Mouse (Mus musculus): Measurements from ENCODE around the gene Gm20431. TPM values are rescaled to one million over a fixed set of nuclear protein-coding genes. Genes with fewer than 3 reads are reported as not detected.
A peak's percentile ranks its signal among the peaks of the same experiment; 100 is the strongest.
"Not testable (repeated sequence)": the region's sequence is repeated elsewhere in the genome, so short reads cannot be mapped to it uniquely, and the experiment has no call there.

Gm20431 gene
- total RNA-seq, 2 experiments from 2014 or later, result 18.2 to 23.0 TPM

DNA sequence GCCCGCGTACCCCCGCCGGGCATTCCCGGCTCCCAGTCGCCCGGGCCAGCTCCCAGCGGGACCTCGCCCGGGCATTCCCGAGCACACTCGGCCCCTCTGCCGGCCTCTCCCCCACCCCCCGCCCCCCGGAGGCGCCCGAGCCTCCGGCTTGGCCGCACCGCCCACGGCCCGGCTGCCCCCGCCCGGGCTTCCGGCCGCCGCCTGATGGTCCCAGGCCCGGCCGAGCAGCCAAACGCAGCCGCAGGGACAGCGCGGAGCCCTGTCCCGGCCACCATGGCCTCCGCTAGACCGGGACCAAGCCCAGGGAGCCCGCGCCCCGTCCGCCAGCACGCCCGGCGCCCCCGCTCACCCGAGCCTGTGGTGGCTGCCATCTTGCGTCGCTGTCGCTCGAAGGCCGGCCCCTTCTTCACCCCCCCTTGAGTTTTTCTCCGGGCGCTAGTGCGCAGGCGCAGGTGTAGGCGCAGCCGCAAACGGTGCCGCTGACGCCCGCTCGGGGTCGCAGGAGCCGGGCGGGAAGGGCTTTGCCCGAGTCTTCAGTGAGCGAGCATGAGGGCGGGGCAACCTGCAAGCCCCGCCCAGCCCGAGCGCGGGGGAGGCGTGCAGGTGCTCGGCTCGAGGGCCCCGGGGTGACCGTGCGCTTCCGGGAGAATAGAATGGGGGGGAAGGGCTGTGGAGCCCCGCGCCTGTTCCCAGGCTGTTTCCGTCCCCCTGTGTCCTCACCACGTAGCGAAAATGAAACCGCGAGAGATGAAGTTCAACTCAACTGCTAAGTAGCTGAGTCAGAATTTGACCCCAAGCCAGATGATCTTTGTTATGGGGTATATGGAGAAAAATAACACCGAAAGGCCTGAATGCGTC, 29.5 kb downstream of the Gm20431 start, which contains the start of gene Ube2v1:
Gene Ube2v1, minus strand, starts transcription at position 505 of the 858 bp plus-strand sequence.
- peak; percentile 98 to 99 for DNase-seq (ENCODE audit: low spot score in 2 of 2)

DNA sequence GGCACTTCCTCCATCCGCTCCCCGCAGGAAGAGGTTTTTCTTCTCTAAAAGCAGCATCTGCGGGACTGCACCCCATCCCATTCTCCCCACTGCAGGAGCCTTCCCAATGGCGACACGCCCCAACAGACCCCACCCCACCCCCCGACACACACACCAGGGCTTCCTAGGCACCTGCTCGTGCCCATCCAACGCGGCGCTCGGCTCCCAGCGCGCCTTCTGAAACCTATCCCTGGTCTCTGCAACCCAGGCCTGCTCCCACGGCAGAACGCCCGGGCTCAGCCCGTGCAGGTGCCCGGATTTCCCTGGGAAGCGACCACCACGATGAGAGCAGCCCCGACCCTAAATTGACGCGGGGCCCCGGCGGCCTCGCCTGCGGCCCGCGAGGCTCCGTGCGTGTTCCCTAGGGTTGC, 30.1 kb downstream of the Gm20431 start:
- no peak for DNase-seq (ENCODE audit: low spot score in 2 of 2)

DNA sequence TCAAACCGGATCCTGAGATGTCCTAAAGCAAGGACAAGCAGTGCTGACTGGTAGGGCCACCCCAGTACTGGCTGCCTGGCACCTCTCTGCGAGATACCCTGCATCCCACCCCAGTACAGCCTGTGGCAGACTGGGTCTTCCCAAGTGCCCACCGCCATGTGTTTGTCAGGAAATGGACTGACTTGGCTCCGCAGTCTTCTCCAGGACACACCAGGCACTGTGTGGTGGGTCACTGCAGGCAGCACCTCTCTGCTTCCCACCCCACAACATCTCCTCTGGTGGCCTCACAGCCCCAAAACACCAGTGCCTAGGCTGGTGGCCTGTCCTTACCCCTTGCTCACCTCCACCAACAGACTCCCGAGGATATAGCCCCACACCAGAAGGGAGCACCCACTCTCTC, 30.9 kb downstream of the Gm20431 start:
- DNase-seq (ENCODE audit: low spot score in 2 of 2), result no peak

DNA sequence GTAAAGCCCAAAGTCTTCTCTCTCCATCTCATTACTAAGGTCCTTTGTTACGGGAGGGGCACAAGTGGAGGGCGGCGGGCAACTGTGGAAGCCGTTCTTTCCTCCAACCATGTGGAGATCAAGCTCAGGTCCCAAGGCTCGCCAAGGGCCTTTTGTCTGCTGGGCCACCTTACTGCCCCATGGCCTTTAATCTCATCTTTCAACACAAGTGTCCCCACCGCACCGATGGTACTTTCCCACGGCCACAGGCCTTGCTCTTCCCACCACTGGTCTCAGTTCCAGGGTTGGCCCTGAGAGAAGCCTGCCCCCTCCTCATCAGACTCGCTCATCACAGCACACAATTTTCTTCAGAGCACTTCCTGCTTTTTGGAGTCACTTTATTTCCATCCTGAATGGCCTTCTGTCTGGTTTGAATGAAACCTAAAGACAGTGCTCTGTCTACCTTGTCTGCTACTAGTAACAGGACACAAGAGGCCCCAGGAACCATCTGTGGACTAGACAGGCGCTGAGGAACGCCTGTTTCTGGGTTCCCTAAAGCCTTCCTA, 31.6 kb downstream of the Gm20431 start:
- no peak for DNase-seq (ENCODE audit: low spot score in 2 of 2)

DNA sequence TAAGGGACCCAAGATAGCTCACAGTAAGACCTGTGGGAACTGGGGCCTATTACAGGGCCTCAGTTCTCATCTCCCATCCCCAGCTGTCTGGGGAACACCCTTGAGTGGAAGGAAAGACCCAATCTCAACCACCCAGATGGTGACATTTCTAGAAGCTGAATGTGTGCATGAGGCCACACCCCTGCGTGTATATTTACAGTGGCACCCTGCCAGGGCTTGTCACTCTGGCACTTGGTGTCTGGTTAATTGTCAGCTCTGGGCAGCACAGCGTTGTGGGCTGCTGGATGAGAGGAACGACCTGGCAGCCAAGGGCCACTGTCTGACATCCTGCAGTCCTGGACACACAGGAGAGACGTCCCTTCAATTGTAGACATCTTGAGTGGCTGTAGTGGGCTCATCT, 32.4 kb downstream of the Gm20431 start:
- DNase-seq (ENCODE audit: low spot score in 2 of 2), result no peak

DNA sequence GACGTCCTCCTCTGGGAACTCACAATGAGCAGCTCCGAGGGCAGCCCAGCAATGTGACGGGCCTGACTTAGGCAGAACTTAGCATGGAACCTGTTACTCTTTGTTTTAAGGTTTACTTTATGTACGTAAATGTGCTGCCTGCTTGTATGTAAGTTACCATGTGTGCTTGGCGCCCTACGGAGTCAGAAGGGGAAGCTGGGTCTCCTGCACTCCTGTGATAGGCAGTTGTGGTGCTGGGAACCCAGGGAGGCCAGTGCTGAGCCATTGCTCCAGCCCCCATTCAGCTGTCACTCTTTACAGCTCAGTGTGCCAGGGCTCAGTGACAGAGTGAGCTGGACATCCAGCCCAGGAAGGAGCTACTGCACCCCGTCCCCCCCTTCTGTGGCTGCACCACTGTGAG, 34.3 kb downstream of the Gm20431 start:
- DNase-seq (ENCODE audit: low spot score in 2 of 2), result no peak

DNA sequence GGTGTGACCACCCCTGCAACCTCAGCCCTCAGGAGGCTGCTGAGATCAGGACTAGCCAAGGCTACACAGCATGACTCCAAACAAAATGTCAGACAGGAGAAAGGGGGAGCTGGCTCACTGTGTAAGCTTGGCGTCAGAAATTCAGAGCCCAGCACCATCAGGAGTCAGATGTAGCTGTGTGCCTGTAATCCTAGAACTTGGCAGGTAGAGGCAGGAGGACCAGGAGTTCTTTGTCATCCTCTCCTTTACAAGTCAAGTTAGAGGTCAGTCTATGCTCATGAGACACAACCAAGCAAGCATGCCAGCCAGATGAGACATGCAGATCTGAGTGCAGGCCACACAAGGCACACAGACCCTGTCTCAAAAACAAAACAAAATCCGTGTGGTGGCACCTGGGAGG, 35.6 kb downstream of the Gm20431 start:
- DNase-seq (ENCODE audit: low spot score in 2 of 2), result no peak

DNA sequence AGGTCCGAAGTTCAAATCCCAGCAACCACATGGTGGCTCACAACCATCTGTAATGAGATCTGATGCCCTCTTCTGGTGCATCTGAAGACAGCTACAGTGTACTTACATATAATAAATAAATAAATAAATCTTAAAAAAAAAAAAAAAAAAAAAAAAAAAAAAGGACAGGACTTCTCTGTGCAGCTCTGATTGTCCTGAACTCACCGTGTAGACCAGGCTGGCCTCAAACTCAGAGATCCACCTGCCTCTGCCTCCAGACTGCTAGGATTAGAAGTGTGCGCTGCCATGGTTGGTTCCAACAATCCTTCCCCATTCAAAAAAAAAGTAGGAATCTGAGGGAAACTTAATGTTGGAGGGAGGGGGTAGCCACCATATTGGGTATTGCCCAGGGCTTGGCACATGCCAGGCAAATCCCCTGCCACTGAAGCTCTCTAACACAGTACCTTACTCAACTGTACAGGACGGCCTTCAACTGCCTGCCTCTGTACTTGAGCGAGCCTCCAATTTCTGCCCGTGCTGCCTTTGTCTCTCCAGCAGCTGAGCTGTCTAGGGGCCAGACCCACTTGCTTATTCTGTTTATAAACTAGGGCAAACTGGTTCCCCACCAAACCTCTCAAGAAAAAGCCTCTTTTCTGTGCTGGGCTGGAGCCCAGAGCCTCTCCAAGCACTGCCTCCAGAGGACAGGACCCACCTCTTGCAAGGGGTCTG, 36.8 kb downstream of the Gm20431 start:
- no peak for DNase-seq (ENCODE audit: low spot score in 2 of 2)

DNA sequence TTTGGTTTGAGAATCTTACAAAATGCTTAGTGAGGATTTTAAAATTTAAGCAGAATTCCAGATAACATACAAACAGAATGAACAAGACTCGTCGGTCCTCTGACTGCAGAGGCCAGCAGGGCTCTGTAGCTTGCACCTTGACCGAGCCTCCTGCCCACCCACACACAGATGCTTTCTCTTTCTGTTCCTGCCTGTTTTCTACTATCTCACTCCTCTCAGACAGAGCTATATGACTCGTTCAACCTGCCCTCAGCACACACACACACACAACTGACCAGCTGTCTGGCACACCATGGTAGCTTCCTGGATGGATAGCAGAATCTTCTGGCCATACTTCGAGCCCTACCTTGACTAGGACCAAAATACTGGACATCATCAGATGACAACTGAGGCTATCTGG, 38.3 kb downstream of the Gm20431 start:
- no peak for DNase-seq (ENCODE audit: low spot score in 2 of 2)

DNA sequence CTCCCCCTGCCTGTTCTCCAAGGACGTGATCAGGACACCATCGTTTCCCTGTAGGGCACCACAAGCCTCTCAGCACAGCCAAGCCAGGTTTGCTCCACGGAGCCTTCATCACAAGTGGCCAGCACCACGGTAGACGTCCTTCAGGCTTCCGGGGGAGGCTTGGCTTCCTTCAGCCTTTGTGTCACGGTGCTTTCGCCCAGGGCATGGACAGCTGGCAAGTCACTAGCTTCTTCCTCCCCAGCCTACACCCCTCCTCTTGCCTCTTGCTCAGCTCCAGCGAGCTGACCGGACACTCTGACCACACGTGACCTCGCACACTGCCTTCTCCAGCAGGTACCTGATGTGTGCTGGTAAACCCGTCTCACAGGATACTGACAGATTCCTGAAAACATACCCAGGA, 38.9 kb downstream of the Gm20431 start:
- DNase-seq (ENCODE audit: low spot score in 2 of 2), result no peak

DNA sequence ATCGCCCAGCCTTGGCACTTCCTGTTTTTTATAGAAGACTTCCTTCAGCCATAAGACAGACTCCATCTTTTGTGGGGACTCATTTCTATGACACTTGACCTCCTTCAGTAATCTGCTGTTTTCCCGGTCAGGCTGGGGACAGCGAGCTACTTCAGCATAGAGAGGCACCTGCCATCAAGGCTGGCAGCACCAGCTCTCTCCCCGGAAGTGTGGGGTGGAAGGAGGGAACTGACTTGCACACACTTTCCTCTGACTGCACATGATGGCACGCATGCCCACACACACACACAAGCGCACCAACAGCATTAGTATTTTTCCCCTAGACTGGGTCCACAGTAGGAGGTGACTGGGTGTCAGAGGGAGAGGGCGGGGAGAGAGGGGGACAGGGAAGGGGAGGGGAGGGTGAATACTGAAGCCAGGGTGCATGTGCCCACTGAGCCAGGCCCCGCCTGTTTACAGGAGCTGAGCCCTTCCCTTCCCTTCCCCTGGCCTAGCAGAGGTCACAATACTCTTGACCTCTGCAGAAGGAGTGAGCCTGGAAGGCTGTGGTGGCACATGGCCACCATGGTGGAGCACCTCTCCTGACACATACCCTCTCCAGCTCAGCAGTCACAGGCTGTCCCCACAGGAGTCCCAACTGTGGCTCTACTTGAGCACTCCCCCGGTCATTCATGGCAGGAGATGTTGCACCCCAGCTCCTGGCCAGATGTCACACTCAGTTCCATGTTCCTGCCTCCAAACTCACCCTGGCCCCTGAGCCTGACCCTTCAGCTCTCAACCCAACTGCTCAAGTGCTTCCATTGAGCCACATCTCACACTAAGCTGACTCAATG, 39.8 kb downstream of the Gm20431 start:
- DNase-seq (ENCODE audit: low spot score in 2 of 2), result no peak

DNA sequence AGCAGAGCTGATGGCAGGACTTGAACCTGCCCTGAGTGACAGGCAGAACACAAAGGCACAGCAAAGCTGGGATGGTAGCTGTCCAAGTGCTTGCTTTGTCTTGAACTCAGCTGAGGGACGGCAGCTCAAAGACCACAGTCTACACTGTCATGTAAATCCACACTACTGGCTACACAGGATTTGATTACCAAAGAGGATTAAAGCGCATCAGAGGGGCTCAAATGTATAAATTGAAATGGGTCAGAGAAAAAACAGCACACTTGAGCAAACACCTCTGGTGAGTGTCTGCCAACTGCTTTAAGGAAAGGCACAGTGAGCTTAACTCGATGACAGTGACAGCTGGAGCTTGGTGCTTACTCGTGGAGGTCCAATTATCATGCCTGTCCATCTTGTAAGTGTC, 43.8 kb downstream of the Gm20431 start:
- DNase-seq (ENCODE audit: low spot score in 2 of 2), result no peak

DNA sequence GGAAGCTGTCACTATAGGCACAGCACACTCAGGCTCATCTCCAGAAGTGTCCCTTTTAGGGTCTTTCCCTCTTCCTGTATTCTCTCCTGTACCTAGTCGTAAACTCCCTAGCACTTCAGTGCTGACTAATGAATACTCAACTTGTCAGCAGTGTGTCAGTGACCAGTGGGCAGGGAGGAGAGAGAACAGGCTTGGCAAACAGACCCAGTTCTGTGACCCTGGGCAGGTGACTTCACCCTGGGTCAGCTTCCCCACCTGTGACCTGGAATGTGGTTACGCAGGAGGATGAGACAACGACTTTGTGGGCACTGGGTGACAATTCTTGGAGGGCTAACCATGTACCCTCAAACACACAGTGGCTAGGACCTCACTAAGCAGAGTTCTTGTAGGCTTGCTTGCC, 44.3 kb downstream of the Gm20431 start:
- no peak for DNase-seq (ENCODE audit: low spot score in 2 of 2)

DNA sequence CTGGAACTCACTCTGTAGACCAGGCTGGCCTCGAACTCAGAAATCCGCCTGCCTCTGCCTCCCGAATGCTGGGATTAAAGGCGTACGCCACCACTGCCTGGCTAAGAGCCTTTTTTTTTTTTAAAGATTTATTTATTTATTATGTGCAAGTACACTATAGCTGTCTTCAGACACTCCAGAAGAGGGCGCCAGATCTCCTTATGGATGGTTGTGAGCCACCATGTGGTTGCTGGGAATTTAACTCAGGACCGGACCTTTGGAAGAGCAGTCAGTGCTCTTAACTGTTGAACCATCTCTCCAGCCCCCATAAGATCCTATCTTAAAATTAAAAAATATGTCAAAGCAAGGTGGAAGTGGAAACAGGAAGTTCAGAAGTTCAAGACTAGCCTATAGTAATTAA, 48.0 kb downstream of the Gm20431 start:
- not testable (repeated sequence) for DNase-seq (ENCODE audit: low spot score in 2 of 2)

DNA sequence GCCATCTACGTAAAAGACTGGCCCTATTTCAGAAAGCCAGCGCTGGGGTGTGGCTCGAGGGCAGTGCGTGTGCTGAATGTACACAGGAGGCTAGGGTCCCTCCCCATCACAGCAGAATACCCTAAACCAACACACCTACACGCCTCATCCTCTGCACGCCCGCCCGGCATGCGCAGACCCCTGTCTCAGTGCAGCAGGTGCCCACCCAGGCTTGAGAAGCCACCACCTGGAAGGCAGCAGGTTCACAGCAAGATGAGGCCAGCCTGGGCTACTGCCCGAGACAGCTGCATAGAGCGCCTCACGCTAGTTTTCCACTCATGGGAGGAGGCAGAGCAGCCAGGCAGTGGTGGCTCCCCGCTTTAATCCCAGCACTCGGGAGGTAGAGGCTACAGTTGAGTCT, 49.2 kb downstream of the Gm20431 start:
- DNase-seq (ENCODE audit: low spot score in 2 of 2), result no peak

DNA sequence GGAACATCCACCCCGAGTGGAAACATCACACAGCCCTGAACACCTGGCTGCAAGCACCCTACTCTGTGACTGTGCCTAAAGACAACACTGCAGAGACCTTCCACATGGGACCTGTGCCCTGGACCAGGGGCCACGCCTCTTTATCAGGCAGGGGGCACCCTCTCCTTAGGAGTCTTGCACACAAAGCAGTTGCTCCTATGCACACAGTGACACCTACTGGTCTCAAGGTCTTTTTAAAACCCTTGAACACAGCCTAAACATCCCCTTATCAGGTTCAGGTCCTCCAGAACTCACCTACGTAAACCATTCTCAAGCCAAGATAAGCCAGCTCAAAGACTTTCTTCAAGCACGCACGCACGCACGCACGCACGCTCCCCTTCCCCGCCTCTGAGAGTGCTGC, 50.0 kb downstream of the Gm20431 start:
- DNase-seq (ENCODE audit: low spot score in 2 of 2), result no peak

DNA sequence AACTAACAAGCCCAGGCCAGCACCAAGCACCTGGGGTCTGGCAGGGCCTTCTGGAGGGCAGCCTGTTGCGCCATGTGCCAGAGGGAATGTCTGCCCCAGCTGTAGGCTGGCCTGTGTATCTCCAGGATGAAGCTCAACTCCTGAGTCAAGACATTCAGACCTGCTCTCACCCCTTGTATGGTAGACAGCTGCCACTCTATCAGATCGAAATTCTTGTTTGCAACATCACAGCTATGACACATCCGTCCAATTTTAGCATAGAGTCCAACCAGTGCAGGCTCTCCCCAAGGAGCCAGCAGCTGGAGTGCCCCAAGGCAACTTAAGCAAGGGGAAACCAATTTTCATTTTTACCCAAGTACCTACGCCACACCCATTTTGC, 54.6 kb downstream of the Gm20431 start:
- no peak for DNase-seq (ENCODE audit: low spot score in 2 of 2)

DNA sequence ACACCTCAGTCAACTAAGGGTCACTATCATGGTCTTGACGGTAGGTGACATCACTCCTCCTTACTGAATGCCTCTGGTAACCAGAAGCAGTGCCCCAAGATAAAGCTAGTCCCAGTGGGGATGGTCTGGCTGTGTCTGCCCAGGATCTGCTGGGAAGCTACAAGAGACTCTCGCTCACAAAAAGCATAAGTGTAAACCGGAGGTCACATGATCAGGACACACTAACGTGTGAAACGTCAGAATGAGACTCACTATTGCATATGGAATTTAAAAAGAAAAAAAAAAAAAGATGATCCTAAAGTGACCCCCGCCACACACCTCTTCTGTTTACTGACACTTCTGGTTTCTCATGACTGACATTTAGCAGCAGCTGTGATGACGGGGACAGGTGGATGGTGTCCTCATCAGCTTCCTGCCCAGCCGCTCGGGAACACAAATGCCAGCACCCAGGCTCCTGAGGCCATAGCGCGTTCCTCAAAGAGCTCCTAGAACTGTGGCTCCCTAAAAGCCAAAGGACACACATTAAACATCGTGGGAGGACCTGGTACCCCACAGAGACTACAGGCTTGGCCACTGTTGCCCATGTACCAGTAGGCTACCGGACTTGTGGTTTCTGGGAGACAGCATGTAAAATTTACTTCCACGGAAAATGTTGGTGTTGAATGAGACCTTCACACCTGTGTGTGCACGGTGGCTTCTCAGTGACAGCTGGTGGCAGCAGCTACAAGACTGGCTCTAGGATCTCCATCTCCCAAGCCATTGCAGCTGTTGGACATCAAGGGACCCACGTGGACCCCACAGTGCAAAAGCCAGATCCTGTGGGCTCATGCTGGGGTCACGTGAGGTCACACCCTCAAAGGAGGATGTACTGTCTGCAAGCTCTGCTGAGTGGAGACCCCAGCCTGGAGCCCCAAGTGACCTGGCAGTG, 55.2 kb downstream of the Gm20431 start:
- no peak for DNase-seq (ENCODE audit: low spot score in 2 of 2)

DNA sequence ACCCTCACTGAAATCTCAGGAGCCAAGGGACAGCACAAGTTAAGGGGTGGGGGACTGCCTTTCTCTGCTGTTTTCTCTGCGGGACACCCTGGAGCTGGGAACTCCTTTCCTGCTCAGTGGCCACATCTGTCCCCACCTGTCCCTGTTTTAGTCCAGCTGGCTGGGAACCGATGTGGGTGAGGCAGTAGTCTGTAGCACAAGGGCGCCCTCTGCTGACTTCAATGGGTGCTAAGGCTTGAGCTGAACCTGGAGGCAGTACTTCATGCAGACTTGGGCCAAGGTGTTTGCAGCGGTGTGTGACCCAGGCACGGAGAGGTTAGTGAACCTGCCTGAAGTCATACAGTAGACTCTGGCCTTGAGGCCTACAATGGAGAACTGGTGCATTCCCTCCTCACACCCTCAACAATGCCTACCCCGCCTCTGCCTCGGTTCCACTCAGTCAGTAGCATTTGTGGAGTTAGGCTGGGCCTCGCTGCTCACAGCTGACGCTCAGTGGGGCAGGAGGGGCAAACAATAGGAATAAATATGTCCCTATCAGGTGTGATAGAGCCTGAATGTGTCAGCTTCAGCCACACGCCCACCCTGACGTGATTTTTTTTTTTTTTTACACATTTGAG, 56.0 kb downstream of the Gm20431 start:
- DNase-seq (ENCODE audit: low spot score in 2 of 2), result peak; percentile 72 to 86

DNA sequence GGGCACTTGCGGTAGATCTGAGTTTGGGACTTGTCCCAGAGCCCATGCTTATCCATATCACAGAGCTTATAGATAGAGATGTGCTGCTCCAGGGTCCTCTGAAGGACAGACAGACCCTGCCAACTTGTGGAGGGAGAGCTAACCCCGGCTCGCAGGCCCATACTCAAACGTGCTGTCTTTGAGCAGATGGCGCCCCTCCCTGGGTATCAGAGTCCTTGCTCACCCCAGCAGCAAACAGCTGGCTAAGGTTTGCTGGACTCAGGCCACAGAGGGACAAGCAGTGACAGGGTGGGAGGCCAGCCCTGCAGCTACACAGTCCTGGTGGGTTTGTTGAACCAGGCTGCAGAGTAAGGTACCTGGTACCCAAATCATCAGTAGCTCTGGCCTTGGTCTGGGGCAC, 58.3 kb downstream of the Gm20431 start:
- DNase-seq (ENCODE audit: low spot score in 2 of 2), result no peak

Measured in adrenal gland, postnatal 4 days (tissue).